Mouse (Mus musculus) adrenal gland (tissue): Measurements from ENCODE around the gene Itpkb.

Source experiments
- intact Hi-C: fragments of 180-260 bp; cut with DNase I; formaldehyde crosslinking; loops from one replicate; pipeline ENCODE4 v1.15.1; 2025

The Itpkb gene

DNA sequence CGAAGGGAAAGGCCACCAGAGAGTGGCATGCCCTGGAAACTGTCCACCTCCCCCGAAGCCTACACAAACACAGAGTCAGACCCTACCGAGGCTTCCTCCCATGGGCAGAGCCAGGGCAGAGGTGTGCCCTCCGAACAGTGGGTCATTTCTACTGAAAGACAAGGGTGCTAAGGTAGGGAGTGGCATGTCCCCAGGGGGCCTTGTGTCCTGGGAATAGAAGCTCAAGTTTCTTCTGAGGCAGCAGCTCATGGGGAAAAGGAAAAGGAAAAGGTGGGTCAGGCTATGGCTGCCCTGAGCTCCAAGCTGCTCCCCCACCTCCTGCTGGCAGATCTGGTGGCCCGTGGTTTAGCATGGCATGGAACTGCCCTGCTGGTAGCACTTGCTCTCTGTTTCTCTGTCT is 79.5 kb downstream of the Itpkb start:
- intact Hi-C loops, result loop anchor here (10.0 kb wide), 1 partner anchor 215 kb away; the partner anchor contains the start of gene Coq8a

DNA sequence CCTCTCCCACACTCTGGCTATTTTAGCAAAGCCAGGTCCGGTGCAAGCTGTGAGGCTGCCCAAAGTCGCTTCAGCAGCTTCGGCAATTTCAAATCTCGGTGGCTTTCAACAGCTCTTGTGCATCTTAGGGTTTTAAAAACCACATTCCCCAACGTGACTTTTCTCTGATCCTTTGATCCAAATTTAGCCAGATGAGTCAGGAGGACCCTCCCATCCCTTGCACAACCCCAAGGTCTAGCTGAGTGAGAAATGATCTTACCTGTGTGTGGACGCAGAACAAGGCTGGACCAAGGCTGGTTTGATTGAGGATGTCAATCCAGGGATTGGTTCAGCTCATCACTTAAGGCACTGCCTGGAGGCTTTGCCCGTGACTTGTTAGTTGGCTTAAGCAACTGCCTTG is 80.0 kb downstream of the Itpkb start:
- intact Hi-C loops, result loop anchor here (10.0 kb wide), 1 partner anchor 216 kb away; the partner anchor contains the start of gene Coq8a

DNA sequence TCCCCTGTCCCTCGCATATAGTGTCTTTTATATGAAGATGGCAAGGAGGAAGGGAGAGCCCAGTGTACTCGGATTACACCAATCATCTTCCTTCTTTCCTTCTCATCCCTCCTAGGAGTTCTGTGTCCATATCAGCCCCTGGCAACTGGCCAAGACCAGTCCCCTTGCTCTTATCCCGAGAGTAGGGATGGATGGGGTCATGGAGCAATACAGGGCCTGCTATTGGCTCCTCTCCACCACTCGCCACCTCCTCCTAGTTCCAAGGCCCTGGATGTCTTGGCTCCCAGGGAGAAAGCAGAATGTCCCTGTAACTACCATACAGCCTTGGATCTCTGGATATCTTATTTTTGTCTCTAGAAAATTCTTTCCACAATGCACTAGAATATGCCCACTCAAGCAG is 84.8 kb downstream of the Itpkb start:
- intact Hi-C loops, result loop anchor here (10.0 kb wide), 1 partner anchor 220 kb away; the partner anchor contains the start of gene Coq8a

DNA sequence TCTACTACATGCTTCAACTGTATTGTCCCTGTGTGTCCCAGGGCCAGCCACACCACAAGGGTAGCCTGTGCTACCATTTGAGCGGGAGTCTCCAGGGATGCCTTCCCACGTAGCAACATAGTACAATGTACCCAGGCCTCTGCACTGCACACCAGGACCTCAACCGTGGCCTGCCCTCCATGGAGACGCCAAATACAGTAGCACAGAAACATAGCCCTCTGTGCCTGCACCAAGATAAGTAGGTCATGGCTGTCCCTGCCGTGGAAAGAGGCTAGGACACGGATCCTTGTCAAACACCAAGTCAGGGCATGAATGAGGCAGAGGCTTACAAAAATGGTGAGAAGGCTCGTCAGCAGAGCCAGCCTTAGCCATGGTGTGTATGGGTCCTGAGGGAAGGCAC is 85.6 kb downstream of the Itpkb start:
- intact Hi-C loops, result loop anchor here (10.0 kb wide), 1 partner anchor 221 kb away; the partner anchor contains the start of gene Coq8a

DNA sequence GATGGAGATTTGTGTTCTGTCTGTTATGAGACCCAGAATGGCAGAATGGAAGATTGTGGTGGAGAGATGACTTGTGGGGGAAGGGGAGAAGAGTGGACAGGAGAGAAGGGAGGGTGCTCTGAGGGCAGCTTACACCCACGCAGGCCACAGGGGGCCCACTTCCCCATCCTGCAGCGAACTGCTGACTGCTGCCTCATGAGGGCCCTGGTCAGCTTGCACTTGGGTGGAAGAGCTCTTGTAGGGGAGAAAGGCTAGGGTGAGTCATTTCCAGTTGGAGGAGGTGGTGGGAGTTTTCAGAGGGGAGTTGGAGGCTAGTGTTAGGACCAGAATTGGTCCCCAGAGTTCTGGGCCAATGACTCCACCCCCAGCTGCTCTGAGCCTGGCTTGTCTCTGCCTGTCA is 86.8 kb downstream of the Itpkb start:
- intact Hi-C loops, result loop anchor here (10.0 kb wide), 1 partner anchor 222 kb away; the partner anchor contains the start of gene Coq8a

DNA sequence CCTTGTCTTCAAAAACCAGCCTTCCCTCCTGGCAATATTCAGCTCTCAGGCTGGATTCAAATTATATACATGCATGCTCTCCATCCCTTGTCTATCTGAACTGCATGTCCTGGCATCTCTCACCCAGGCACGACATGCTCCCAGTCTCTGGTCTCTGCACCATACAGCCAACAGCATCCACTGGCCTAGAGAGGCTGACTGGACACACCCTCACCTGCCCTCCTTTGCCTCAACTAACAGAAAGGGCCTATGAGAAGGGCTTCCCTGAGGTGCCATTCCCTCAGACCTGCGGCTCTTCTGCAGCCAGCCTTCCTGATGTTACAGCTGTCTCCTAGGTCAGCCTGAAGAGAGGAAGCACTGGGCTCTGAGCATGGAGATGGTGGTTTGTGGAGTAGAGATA is 88.8 kb downstream of the Itpkb start:
- intact Hi-C loops, result loop anchor here (10.0 kb wide), 1 partner anchor 224 kb away; the partner anchor contains the start of gene Coq8a

DNA sequence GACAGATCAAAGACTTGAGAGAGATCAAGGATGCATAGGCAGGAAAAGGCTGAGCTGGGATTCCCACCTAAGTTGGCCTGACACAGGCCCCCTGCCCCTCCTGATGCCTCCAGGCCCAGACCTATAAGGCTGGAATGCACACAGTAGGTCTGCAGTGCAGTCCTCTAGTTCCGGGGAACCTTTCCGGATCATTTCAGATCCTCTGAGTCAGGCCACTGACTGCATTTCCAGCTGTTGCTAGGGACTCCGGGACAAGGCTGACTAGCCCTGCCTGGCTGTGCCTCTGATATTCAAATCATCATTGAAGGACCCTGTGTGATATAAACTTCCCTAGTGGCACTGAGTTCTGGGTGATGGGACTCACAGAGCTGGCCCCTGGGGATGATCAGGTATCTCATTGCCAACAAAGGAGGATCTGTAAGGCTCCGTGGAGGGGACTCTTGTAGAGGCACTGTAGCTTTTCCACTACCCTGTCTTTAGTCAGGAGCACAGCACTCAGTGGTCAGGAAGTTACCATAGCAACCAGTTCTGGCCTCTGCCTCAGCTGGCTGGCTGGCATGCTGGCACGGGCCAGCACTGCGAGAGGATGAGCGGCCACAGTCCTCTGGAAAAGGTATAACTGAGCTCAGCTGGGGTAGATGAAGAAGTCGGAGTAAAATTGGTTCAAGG is 90.3 kb downstream of the Itpkb start:
- intact Hi-C loops, result no loop called here

DNA sequence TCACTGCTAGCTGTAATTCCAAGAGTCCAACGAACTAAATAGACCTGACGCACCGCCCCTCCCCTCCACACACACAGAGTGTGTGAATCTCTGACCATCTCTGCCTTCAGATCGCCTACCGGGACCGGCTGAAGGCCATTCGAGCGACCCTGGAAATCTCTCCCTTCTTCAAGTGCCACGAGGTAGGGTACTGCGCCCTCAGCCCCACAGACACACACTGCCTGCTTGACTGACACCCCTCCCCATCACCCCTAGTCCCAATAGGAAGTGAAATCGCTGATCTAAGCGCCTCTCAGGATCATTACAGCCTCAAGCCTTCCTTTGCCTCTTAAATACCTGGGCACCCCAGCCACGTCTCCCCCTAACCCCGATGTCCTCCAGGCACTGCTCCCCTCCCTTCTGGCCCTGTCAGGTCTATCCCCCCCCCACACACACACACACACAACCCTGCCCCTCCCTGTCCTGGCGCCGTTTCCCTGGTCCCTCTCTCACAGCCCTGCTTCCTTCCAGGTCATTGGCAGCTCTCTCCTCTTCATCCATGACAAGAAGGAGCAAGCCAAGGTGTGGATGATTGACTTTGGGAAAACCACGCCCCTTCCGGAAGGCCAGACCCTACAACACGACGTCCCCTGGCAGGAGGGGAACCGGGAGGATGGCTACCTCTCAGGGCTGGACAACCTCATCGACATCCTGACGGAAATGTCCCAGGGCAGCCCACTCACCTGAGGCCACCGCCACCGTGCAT is 91.1 kb downstream of the Itpkb start:
- intact Hi-C loops, result no loop called here

DNA sequence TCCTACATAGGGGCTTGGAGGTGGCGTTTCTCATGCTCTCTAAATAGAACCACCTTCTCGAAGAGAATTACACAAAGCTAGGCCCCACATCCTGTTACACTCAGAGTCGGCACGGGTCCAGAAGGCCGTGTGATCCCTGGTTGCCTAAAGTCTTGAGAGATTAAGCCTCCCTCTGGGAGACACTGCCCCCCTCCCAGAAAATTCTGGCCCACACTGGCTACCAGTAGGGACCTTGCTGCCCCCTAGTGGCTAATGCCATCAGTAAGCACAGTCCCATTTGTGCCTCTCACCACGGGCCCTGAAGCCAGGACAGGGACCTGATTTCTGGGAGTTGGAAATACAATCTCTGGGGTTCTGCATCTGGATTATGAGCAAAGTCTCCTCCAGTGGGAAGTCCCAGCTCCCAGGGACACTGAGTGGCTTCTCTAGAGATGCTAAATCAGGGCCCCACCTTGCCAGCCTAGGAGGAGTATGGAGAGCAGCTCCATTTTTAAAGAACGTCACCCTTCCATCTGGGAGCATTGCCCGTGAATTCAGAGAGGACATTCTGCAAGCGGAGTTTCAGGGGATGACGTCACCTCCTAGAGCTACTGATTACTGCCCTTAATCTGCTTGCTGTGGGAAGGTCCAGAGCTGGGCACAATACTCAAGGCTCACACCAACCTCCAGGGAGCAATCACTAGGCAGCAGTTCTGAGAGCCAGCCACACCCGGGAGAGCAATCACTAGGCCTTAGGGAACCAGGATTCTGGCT is 92.0 kb downstream of the Itpkb start:
- intact Hi-C loops, result loop anchor here (2.0 kb wide), 1 partner anchor 153 kb away; no protein-coding TSS in a partner anchor

- intact Hi-C loops, result loop anchor here (2.0 kb wide), 1 partner anchor 154 kb away; no protein-coding TSS in a partner anchor
These were observed 92.8 kb downstream of the Itpkb start for GRCm38 (mm10) chr1:180423008-180423639.

- intact Hi-C loops, result loop anchor here (2.0 kb wide), 1 partner anchor 155 kb away; no protein-coding TSS in a partner anchor
These were observed 93.6 kb downstream of the Itpkb start for GRCm38 (mm10) chr1:180423931-180424330.

- intact Hi-C loops, result no loop called here
These were observed 96.1 kb downstream of the Itpkb start for GRCm38 (mm10) chr1:180426405-180426804.

DNA sequence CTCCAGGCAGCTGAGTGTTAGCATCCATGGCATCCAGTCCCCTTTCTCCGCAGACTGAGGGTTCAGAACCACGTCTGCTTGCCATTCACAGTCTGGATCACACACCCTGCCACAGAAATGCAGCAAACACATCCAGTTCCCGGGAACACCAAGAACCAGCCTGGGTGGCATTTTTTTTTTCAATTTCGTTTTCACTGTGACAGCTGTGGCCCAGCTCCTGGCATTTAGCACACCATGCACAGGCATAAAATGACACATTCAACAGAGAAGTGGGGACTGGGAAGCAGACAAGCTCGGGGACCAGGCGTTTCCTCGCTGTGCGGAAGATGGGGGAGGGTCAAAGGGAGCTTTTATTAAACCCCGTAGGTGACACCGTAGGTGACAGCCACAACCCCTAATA is 97.4 kb downstream of the Itpkb start:
- intact Hi-C loops, result loop anchor here (1.0 kb wide), 1 partner anchor 159 kb away; no protein-coding TSS in a partner anchor

- intact Hi-C loops, result loop anchor here (1.0 kb wide), 1 partner anchor 160 kb away; no protein-coding TSS in a partner anchor
These were observed 97.9 kb downstream of the Itpkb start for GRCm38 (mm10) chr1:180428101-180428712.

DNA sequence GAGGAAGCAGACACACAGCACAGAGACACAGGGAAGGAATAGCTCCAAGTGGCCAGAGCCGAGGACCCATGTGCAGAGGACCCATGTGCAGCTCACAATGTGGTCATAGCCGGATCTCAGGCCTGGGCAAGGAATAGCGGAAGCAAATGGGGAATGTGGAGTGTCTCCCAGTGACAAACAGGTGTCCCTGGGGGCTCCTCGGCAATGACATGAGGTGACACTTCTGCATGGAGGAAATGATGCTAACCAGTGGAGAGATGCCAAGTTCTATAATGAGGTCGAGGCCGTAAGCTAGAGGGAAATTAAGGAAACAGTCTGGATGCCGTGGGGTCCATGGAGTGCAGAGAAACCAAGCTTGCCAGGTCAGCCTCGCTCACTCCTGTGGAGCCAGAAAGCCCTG is 98.6 kb downstream of the Itpkb start:
- intact Hi-C loops, result loop anchor here (1.0 kb wide), 1 partner anchor 161 kb away; no protein-coding TSS in a partner anchor

GRCm38 (mm10) chr1:180429819-180430218 is 99.5 kb downstream of the Itpkb start:
- intact Hi-C loops, result loop anchor here (10.0 kb wide), 2 partner anchors 285 to 335 kb away; no protein-coding TSS in a partner anchor

DNA sequence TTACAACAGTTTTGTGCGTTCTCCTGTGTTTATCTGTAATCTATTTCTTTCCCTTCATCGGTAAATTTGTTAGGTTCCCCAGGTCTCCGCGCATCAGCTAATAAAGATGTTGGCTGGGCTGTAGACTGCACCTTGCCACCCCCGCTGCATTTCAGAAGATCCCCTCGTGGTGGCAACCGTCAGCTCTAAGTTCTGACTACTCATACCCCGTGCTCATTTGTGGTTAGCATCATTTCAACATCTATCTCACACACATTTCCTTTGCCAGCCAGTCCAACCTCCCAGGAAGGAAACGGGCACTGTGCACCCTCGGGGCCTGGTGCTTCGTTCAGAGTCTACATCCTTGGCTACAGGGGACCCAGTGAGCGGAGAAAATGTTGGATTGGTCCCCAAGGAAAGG is 101.5 kb downstream of the Itpkb start:
- intact Hi-C loops, result loop anchor here (10.0 kb wide), 2 partner anchors 283 to 333 kb away; no protein-coding TSS in a partner anchor

- intact Hi-C loops, result loop anchor here (10.0 kb wide), 2 partner anchors 282 to 332 kb away; no protein-coding TSS in a partner anchor
These were observed 102.8 kb downstream of the Itpkb start for GRCm38 (mm10) chr1:180433098-180433538.

GRCm38 (mm10) chr1:180433796-180434566 is 103.7 kb downstream of the Itpkb start:
- intact Hi-C loops, result loop anchor here (1.0 to 10.0 kb wide), 4 partner anchors 50 to 331 kb away; no protein-coding TSS in a partner anchor
